Mouse (Mus musculus) ES-E14 (cell line): ENCODE measurements around the gene Ddx60. TPM values are rescaled to one million over a fixed set of nuclear protein-coding genes. Genes with fewer than 3 reads are reported as not detected.

ENCODE experiments used
- DNase-seq: peaks from one replicate; pipeline ENCODE4 v3.0.0-alpha.2; 2013; ENCODE audit warnings: low read depth, low spot score
- H3K27ac ChIP-seq: 2 replicates; pipeline ENCODE4 v1.5.1; 2012; ENCODE audit warnings: low read depth, mild to moderate bottlenecking, low read length, moderate library complexity, mixed read lengths; ENCODE audit not compliant: poor library complexity, insufficient read depth, severe bottlenecking
- H3K36me3 ChIP-seq: 2 replicates; pipeline ENCODE4 v1.6.1; 2012; ENCODE audit warnings: mild to moderate bottlenecking, low read length, moderate library complexity, mixed read lengths; ENCODE audit not compliant: control insufficient read depth, poor library complexity, insufficient read depth, severe bottlenecking
- H3K4me1 ChIP-seq, 2 experiments: fragments of 150-350 bp in 1 of 2; sonication (generic) in 1 of 2; 2 replicates each; pipeline ENCODE4 v1.6.1; 2012; ENCODE audit warnings: low read length in 2 of 2, mild to moderate bottlenecking in 1 of 2, mixed read lengths in 1 of 2; ENCODE audit not compliant: control insufficient read depth in 2 of 2, insufficient read depth in 2 of 2, poor library complexity in 1 of 2
- H3K4me3 ChIP-seq, 2 experiments: fragments of 150-350 bp in 1 of 2; sonication (generic) in 1 of 2; 2 replicates each; pipeline ENCODE4 v1.5.1; 2012; ENCODE audit warnings: low read length in 2 of 2, low read depth in 1 of 2, mild to moderate bottlenecking in 1 of 2, mixed read lengths in 1 of 2; ENCODE audit not compliant: insufficient read depth in 1 of 2, poor library complexity in 1 of 2, severe bottlenecking in 1 of 2
- H3K9ac ChIP-seq: 2 replicates; pipeline ENCODE4 v1.6.1; 2012; ENCODE audit warnings: low read depth, mild to moderate bottlenecking, low read length, mixed read lengths; ENCODE audit not compliant: poor library complexity, insufficient read depth, severe bottlenecking
- H3K9me3 ChIP-seq: fragments of 150-350 bp; sonication (generic); 2 replicates; pipeline ENCODE4 v1.6.1; 2012; ENCODE audit warnings: low read depth, mild to moderate bottlenecking, low read length; ENCODE audit not compliant: control insufficient read depth, insufficient read depth
- CHD2 ChIP-seq: IDR thresholded peaks from 2 replicates; pipeline ENCODE4 v1.6.1; 2014; ENCODE audit warnings: mild to moderate bottlenecking, low read depth, low read length, inconsistent platforms
- HCFC1 ChIP-seq: IDR thresholded peaks from 2 replicates; pipeline ENCODE4 v1.6.1; 2012; ENCODE audit warnings: low read length, inconsistent platforms, borderline replicate concordance; ENCODE audit not compliant: insufficient read depth
- MAFK ChIP-seq: IDR thresholded peaks from 2 replicates; pipeline ENCODE4 v1.6.1; 2014; ENCODE audit warnings: mild to moderate bottlenecking, low read depth, low read length, inconsistent platforms; ENCODE audit not compliant: insufficient read depth
- ZC3H11A ChIP-seq: IDR thresholded peaks from 2 replicates; pipeline ENCODE4 v1.6.1; 2012; ENCODE audit warnings: low read depth, mild to moderate bottlenecking, inconsistent platforms, low read length, borderline replicate concordance
- ZNF384 ChIP-seq: IDR thresholded peaks from 2 replicates; pipeline ENCODE4 v1.6.1; 2012; ENCODE audit warnings: low read depth, low read length, inconsistent platforms
- in situ Hi-C, 2 experiments: fragments of 600-800 bp; cut with MboI; formaldehyde crosslinking; loops; one replicate each; pipeline ENCODE4 v1.15.1; 2025; ENCODE audit warnings: low sequenced_read_pairs in 2 of 2, inconsistent platforms in 1 of 2; ENCODE audit not compliant: unreplicated experiment in 2 of 2
- total RNA-seq: library from RNA; depleted of rRNA; stranded (reverse); fragments of 300-350 nt; gene quantifications from 2 replicates; pipeline ENCODE4 v1.2.3, GENCODE M21; 2012

The Ddx60 gene
- total RNA-seq, 1 experiment: 0.31 TPM

GRCm38 (mm10) chr8:61921454-61922054 lies 6.3 kb upstream of the Ddx60 start:
- no peaks in the 10 kb centered on the region for H3K9me3 ChIP-seq
- no peak for DNase-seq
- no peak for TF ChIP-seq ZC3H11A
- TF ChIP-seq ZNF384: no peak
- no peak for TF ChIP-seq HCFC1
- no peak for TF ChIP-seq MAFK
- H3K9ac ChIP-seq: no peak overlapping the region
- in situ Hi-C loops: no loop called here
- no peak overlapping the region for H3K4me3 ChIP-seq
- no peaks in the 10 kb centered on the region for H3K4me1 ChIP-seq
- H3K36me3 ChIP-seq: no peaks in the 10 kb centered on the region
- no peak overlapping the region for H3K27ac ChIP-seq

- Histone ChIP-seq H3K4me1 (peaks cover 3 to 5% of the 10 kb centered on the region in 2 experiments; a peak in 2 of 4 replicates), H3K9ac (no peak overlapping the region), H3K9me3 (no peaks in the 10 kb centered on the region), H3K36me3 (no peaks in the 10 kb centered on the region), H3K27ac (no peak overlapping the region), H3K4me3 (no peak overlapping the region)
- TF ChIP-seq ZC3H11A: no peak
- no peak for TF ChIP-seq HCFC1
- TF ChIP-seq MAFK: no peak
- no peak for TF ChIP-seq CHD2
- in situ Hi-C loops: no loop called here
- no peak for DNase-seq
Measured at GRCm38 (mm10) chr8:61924518-61924917, 3.4 kb upstream of the Ddx60 start.

- DNase-seq: no peak
- Histone ChIP-seq H3K27ac (no peak overlapping the region), H3K36me3 (no peaks in the 10 kb centered on the region), H3K4me3 (no peak overlapping the region), H3K9me3 (no peaks in the 10 kb centered on the region), H3K4me1 (no peaks in the 10 kb centered on the region), H3K9ac (no peak overlapping the region)
- in situ Hi-C loops: no loop called here
- no peak for TF ChIP-seq ZC3H11A
- no peak for TF ChIP-seq HCFC1
- TF ChIP-seq CHD2: no peak
- no peak for TF ChIP-seq MAFK
- no peak for TF ChIP-seq ZNF384
Measured at GRCm38 (mm10) chr8:61933243-61933642, 5.4 kb downstream of the Ddx60 start.

GRCm38 (mm10) chr8:61937576-61937975 lies 9.7 kb downstream of the Ddx60 start:
- Histone ChIP-seq H3K36me3 (no peaks in the 10 kb centered on the region), H3K27ac (no peak overlapping the region), H3K4me3 (no peak overlapping the region), H3K9ac (no peak overlapping the region), H3K4me1 (no peaks in the 10 kb centered on the region), H3K9me3 (no peaks in the 10 kb centered on the region)
- no peak for DNase-seq
- in situ Hi-C loops: no loop called here
- TF ChIP-seq HCFC1 (no peak), CHD2 (no peak), MAFK (no peak), ZC3H11A (no peak), ZNF384 (no peak)
